Mouse (Mus musculus): ENCODE data around the gene Chchd10.

GRCm38 (mm10) chr10:75936909-75937667 is 4.2 kb downstream of the Chchd10 start:
- TF ChIP-seq POLR2A (IDR thresholded peaks at IDR 0.05; ENCODE audit: extremely low read depth, insufficient read depth, low read length) (no peak), CTCF (IDR thresholded peaks at IDR 0.05; ENCODE audit: low read depth, low read length) (no peak)

Measured in liver, adult 2 months (tissue).